Mouse (Mus musculus) small intestine, adult 2 months (tissue): ENCODE measurements around the gene Gnptg.

Experiments used
- CTCF ChIP-seq: fragments of 200-500 bp; IDR thresholded peaks from 2 replicates; pipeline ENCODE4 v1.5.1; 2012; ENCODE audit warnings: low read depth, mild to moderate bottlenecking, control low read depth, inconsistent platforms, low read length, moderate library complexity, mixed read lengths; ENCODE audit not compliant: insufficient replicate concordance, insufficient read length; ENCODE audit errors: extremely low read depth
- POLR2A ChIP-seq: fragments of 200-500 bp; IDR thresholded peaks from 2 replicates; pipeline ENCODE4 v1.6.1; 2012; ENCODE audit warnings: low read depth, mild to moderate bottlenecking, control low read depth, inconsistent platforms, low read length, moderate library complexity

DNA sequence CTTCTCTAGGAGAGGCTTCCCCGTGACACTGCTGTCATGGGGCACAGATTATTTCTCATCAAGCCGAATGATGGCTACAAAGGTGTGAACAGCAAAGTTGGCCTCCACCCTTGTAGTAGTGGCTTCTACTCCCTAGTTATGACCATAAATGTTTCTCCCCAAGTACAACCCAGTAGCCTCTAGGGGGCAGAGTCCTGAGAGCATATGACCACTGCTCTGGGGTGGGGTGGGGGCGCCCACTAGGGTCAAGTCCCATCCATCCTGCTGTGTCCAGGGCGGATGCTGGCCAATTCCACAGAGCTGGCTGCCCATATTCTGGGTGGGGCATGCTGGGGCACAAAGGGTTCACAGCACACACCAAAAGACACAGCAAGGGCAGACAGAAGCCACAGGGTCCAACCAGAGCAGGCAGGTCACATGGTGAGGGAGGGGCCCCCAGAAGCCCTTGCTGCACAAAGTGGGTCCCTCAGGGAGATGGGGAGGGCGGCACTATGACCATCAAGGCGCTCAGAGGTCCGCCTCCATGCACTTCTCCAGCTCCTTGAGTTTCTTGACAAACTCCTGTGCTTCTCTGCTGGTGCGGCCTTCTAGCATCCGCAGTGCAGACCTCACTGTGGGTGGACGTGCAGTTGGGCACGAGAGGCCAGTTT is 3.3 kb upstream of the Gnptg start:
- TF ChIP-seq POLR2A = no peak
- TF ChIP-seq CTCF = no peak
